Mouse (Mus musculus) ES-Bruce4 (cell line): ENCODE measurements around the gene Pdia4. TPM values are rescaled to one million over a fixed set of nuclear protein-coding genes. Genes with fewer than 3 reads are reported as not detected.
"Not testable (repeated sequence)": the region's sequence is repeated elsewhere in the genome, so short reads cannot be mapped to it uniquely, and the experiment has no call there.

Experiments used
- H3K27ac ChIP-seq: 2 replicates; pipeline ENCODE4 v1.5.1; 2012; ENCODE audit warnings: low read length, inconsistent platforms; ENCODE audit not compliant: insufficient read depth
- H3K27me3 ChIP-seq: 2 replicates; pipeline ENCODE4 v1.6.1; 2012; ENCODE audit warnings: mild to moderate bottlenecking, low read length, inconsistent platforms; ENCODE audit not compliant: control insufficient read depth, poor library complexity, insufficient read depth, severe bottlenecking
- H3K36me3 ChIP-seq: 2 replicates; pipeline ENCODE4 v1.6.1; 2012; ENCODE audit warnings: inconsistent platforms, mild to moderate bottlenecking, low read length, moderate library complexity; ENCODE audit not compliant: control insufficient read depth, poor library complexity, insufficient read depth, severe bottlenecking
- H3K4me1 ChIP-seq: one replicate; pipeline ENCODE4 v1.8.1; 2011; ENCODE audit warnings: low read length; ENCODE audit not compliant: control insufficient read depth, insufficient read depth
- H3K4me3 ChIP-seq: 2 replicates; pipeline ENCODE4 v1.5.1; 2011; ENCODE audit warnings: low read depth, mild to moderate bottlenecking, low read length
- H3K9ac ChIP-seq: 2 replicates; pipeline ENCODE4 v1.6.1; 2012; ENCODE audit warnings: low read depth, mild to moderate bottlenecking, inconsistent platforms; ENCODE audit not compliant: poor library complexity, severe bottlenecking
- H3K9me3 ChIP-seq: replicated peaks from 2 replicates; pipeline ENCODE4 v1.6.1; 2012; ENCODE audit warnings: mild to moderate bottlenecking, low read length, inconsistent platforms; ENCODE audit not compliant: control insufficient read depth, poor library complexity, insufficient read depth, severe bottlenecking
- polyA plus RNA-seq: library from polyadenylated mRNA; stranded (reverse); fragments of >200 nt; gene quantifications from 2 replicates; pipeline ENCODE4 v1.2.4, GENCODE M21; 2011; ENCODE audit warnings: low read depth; ENCODE audit not compliant: missing spikeins, insufficient read depth, insufficient read length

The Pdia4 gene
- polyA plus RNA-seq, 1 experiment: 186 TPM

DNA sequence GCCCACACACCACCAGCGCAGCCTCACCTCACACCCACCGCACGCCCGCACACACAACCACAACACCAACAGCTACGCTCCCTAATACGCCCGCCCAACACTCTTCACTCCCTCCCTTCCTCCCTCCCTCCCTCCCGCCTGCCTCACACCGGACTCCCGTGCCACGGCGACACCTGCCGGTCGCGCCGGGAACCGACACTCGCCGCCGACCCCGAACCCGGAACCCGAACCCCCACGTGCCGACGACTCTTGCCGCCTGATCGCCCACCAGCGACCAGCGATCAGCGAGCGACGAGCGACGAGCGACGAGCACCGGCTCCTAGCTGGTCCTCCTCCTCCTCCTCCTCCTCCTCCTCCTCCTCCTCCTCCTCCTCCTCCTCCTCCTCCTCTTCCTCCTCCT, 55.4 kb downstream of the Pdia4 start:
- not testable (repeated sequence) for H3K4me1 ChIP-seq

GRCm38 (mm10) chr6:47757429-47757828, 55.8 kb downstream of the Pdia4 start:
- not testable (repeated sequence) for H3K9ac ChIP-seq, H3K4me1 ChIP-seq, H3K36me3 ChIP-seq, H3K9me3 ChIP-seq, H3K27ac ChIP-seq, H3K4me3 ChIP-seq, H3K27me3 ChIP-seq

More for the DNA sequence above, 55.4 kb downstream of the Pdia4 start:
- not testable (repeated sequence) for H3K27ac ChIP-seq, H3K9me3 ChIP-seq, H3K36me3 ChIP-seq, H3K9ac ChIP-seq, H3K27me3 ChIP-seq
- H3K4me3 ChIP-seq: peak overlapping the region; percentile 37; the same call in 1 of the 2 replicates

GRCm38 (mm10) chr6:47753144-47753543, 60.1 kb downstream of the Pdia4 start:
- H3K27me3 ChIP-seq, H3K4me3 ChIP-seq, H3K9ac ChIP-seq, H3K36me3 ChIP-seq, H3K27ac ChIP-seq, H3K9me3 ChIP-seq, H3K4me1 ChIP-seq: not testable (repeated sequence)

- not testable (repeated sequence) for H3K9ac ChIP-seq, H3K4me3 ChIP-seq, H3K9me3 ChIP-seq, H3K27me3 ChIP-seq, H3K27ac ChIP-seq, H3K4me1 ChIP-seq, H3K36me3 ChIP-seq
Measured at GRCm38 (mm10) chr6:47748306-47748705, 64.9 kb downstream of the Pdia4 start.

DNA sequence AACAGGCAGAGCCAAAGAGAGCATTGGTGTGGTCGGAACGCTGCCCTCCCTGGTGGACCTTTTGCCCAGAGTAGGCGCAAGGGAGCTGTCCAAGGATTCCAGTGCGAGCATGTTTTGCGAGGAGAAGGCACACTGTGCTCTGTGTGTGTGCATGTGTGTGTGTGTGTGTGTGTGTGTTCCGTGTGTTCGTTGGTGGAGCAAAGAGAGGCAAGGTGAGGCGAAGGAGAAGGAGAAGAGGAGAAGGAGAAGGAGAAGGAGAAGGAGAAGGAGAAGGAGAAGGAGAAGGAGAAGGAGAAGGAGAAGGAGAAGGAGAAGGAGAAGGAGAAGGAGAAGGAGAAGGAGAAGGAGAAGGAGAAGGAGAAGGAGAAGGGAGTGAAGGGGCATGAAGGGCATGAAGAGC, 65.3 kb downstream of the Pdia4 start:
- not testable (repeated sequence) for H3K9ac ChIP-seq, H3K36me3 ChIP-seq, H3K9me3 ChIP-seq, H3K4me1 ChIP-seq, H3K4me3 ChIP-seq, H3K27me3 ChIP-seq, H3K27ac ChIP-seq

Other genes starting within 250 kb of the Pdia4 start
- 186 and 194 TPM in 2 replicates for gene Ezh2, start 218.1 kb downstream of the Pdia4 start, polyA plus RNA-seq
- 0.67 and 0.79 TPM in 2 replicates for gene Zfp786, start 17.4 kb upstream of the Pdia4 start, polyA plus RNA-seq
- gene Zfp398, start 22.2 kb upstream of the Pdia4 start, polyA plus RNA-seq: 3.0 and 3.3 TPM in 2 replicates
- 2.7 and 3.3 TPM in 2 replicates for gene Zfp282, start 63.8 kb upstream of the Pdia4 start, polyA plus RNA-seq
- gene Zfp212, start 107.0 kb upstream of the Pdia4 start, polyA plus RNA-seq: 8.8 and 9.5 TPM in 2 replicates
- 4.5 and 4.7 TPM in 2 replicates for gene Zfp956, start 140.0 kb upstream of the Pdia4 start, polyA plus RNA-seq
- 22.6 and 23.3 TPM in 2 replicates for gene Zfp777, start 235.5 kb upstream of the Pdia4 start, polyA plus RNA-seq